Mouse (Mus musculus): ENCODE measurements around the gene Oasl1.

DNA sequence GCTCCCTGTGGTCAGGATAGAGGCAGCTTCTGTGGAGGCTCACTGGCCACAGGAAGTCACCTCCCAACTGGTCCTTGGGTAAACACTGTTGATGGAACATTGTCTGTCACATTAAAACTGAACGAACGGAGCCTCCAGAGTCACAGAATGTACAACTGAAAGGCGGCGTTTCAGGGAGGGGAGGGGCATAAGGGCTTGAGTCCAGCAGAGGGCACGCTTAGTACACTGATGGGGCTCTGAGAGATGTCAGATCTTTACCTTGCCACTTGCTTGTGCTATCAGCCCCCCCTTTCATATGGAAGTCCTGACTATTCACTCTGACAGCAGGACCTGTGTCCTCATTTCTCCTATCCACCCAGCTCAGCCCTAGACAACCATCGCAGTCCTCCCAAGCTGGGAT lies 47.2 kb upstream of the Oasl1 start:
- TF ChIP-seq GATA1 (IDR thresholded peaks at IDR 0.05; ENCODE audit: low read length) (no peak), TAL1 (IDR thresholded peaks at IDR 0.05; ENCODE audit: low read length) (no peak)
